Mouse (Mus musculus): ENCODE data around the gene Pcbp4.

The Pcbp4 gene

GRCm38 (mm10) chr9:106444836-106445235, 8.3 kb upstream of the Pcbp4 start:
- DNase-seq (ENCODE audit: low read depth, low spot score), result no peak

- DNase-seq (ENCODE audit: low read depth, low spot score), result no peak
Observed at GRCm38 (mm10) chr9:106447348-106447747, 5.7 kb upstream of the Pcbp4 start, which contains the start of the genes Abhd14b and Abhd14a. TSS of gene Abhd14b (plus strand) at chr9:106447459. TSS of gene Abhd14a (minus strand) at chr9:106447678.

GRCm38 (mm10) chr9:106447951-106448350, 5.1 kb upstream of the Pcbp4 start:
- no peak for DNase-seq (ENCODE audit: low read depth, low spot score)

GRCm38 (mm10) chr9:106448498-106449031, 4.5 kb upstream of the Pcbp4 start:
- no peak for DNase-seq (ENCODE audit: low read depth, low spot score)

GRCm38 (mm10) chr9:106449947-106450346, 3.1 kb upstream of the Pcbp4 start:
- no peak for DNase-seq (ENCODE audit: low read depth, low spot score)

- no peak for DNase-seq (ENCODE audit: low read depth, low spot score)
Observed at GRCm38 (mm10) chr9:106450661-106451060, 2.4 kb upstream of the Pcbp4 start.

- DNase-seq (ENCODE audit: low read depth, low spot score), result no peak
Observed at GRCm38 (mm10) chr9:106451298-106451697, 1.8 kb upstream of the Pcbp4 start.

- no peak for DNase-seq (ENCODE audit: low read depth, low spot score)
Observed at GRCm38 (mm10) chr9:106451899-106452298, 1.2 kb upstream of the Pcbp4 start.

- DNase-seq (ENCODE audit: low read depth, low spot score), result no peak
Observed at GRCm38 (mm10) chr9:106452351-106452750, 740 bp upstream of the Pcbp4 start.

GRCm38 (mm10) chr9:106452821-106453220, 270 bp upstream of the Pcbp4 start:
- DNase-seq (ENCODE audit: low read depth, low spot score), result no peak

- no peak for DNase-seq (ENCODE audit: low read depth, low spot score)
Observed at GRCm38 (mm10) chr9:106454071-106454761, 1.1 kb downstream of the Pcbp4 start.

GRCm38 (mm10) chr9:106454888-106455681, 2.0 kb downstream of the Pcbp4 start:
- no peak for DNase-seq (ENCODE audit: low read depth, low spot score)

GRCm38 (mm10) chr9:106456325-106457162, 3.5 kb downstream of the Pcbp4 start:
- no peak for DNase-seq (ENCODE audit: low read depth, low spot score)

- no peak for DNase-seq (ENCODE audit: low read depth, low spot score)
Observed at GRCm38 (mm10) chr9:106457163-106457559, 4.1 kb downstream of the Pcbp4 start.

GRCm38 (mm10) chr9:106457920-106458319, 4.8 kb downstream of the Pcbp4 start:
- no peak for DNase-seq (ENCODE audit: low read depth, low spot score)

GRCm38 (mm10) chr9:106459946-106460345, 6.9 kb downstream of the Pcbp4 start:
- no peak for DNase-seq (ENCODE audit: low read depth, low spot score)

- no peak for DNase-seq (ENCODE audit: low read depth, low spot score)
Observed at GRCm38 (mm10) chr9:106460401-106461025, 7.4 kb downstream of the Pcbp4 start.

GRCm38 (mm10) chr9:106461026-106461415, 7.9 kb downstream of the Pcbp4 start:
- DNase-seq (ENCODE audit: low read depth, low spot score), result no peak

- DNase-seq (ENCODE audit: low read depth, low spot score), result no peak
Observed at GRCm38 (mm10) chr9:106461641-106462429, 8.7 kb downstream of the Pcbp4 start.

GRCm38 (mm10) chr9:106462430-106462800, 9.3 kb downstream of the Pcbp4 start:
- DNase-seq (ENCODE audit: low read depth, low spot score), result no peak

Measured in brain, embryonic 18.5 days (tissue).